Mouse (Mus musculus) frontal cortex, adult (tissue): Measurements from ENCODE around the gene Arhgap18.
"Not testable (repeated sequence)": the region's sequence is repeated elsewhere in the genome, so short reads cannot be mapped to it uniquely, and the experiment has no call there.

Experiments
- ATAC-seq: cut with Nextera tagmentation; 2 replicates; pipeline ENCODE4 v1.9.2; 2017; ENCODE audit warnings: mild to moderate bottlenecking, moderate library complexity, mixed read lengths; ENCODE audit not compliant: low TSS enrichment

Gene Arhgap18

GRCm38 (mm10) chr10:26900426-26900825 is 147.2 kb downstream of the Arhgap18 start:
- no peak for ATAC-seq

DNA sequence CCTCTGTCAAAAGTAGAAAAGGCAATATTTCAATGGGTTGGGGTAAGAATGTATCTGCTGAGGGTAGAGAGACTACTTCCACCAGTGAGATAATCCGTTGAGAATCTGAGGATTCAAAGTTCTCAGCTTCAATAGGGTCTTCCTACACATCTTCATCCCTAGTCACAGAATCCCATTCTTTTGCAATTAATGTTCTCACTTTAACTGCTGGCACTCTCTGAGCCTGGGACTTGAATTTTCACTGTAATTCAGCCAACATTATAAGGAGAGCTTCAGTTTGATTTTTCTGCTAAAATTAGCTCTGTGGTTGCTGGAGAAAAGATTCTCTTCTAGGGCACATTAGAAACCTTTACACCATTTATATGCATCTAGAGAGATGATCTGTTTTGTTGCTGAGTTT is 150.6 kb downstream of the Arhgap18 start:
- peak; percentile 90 for ATAC-seq

- no peak for ATAC-seq
Measured at GRCm38 (mm10) chr10:26911176-26911575, 158.0 kb downstream of the Arhgap18 start.

DNA sequence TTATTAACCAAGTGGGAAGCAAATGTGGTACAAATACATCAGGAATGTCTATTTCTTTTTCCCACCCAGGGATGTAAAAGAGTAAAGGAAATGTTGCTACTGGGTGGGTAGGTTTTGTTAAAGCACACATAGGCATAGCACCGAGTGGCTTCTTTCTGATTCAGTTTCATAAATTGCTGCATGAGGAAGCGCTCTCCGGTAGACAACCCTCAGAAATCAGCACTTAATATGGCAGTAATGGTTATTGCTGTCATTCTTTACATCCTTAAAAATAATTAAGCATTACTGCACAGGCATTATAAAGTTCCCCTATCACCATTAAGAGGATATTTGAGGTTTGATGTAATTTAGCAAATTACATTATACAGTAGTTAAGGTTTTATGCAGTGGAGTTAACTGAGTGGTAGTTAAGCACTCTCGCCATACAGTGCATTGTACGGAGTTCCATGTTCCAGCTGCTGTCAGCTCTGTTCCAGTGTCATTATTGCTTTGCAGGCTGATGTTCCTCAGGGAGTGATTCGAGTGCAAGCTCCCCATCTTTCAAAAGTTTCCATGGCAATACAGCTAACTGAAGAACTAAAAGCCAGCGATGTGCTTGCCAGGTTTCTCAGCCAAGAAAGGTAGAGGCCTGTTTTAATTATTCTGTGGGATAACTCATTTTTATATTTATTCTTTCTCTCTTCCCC is 159.0 kb downstream of the Arhgap18 start:
- peak; percentile 31; the same call in 1 of the 2 replicates for ATAC-seq

DNA sequence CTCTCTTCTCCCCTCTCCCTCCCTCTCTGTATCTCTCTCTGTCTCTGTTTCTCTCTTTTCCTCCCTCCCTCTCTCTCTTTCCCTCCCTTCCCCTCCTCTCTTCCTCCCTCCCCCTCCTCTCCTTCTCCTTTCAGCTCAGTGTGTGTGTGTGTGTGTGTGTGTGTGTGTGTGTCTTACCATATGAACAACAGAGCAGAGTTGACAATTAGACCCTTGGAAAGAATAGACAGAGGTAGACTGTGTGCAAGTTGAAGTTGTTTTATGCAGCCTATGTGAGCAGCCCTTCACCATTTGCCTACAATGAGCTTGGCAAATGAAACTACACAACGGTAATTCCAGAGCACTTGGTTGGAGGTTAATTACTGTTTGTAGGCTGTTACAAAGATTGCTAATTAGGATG is 159.6 kb downstream of the Arhgap18 start:
- no peak for ATAC-seq

DNA sequence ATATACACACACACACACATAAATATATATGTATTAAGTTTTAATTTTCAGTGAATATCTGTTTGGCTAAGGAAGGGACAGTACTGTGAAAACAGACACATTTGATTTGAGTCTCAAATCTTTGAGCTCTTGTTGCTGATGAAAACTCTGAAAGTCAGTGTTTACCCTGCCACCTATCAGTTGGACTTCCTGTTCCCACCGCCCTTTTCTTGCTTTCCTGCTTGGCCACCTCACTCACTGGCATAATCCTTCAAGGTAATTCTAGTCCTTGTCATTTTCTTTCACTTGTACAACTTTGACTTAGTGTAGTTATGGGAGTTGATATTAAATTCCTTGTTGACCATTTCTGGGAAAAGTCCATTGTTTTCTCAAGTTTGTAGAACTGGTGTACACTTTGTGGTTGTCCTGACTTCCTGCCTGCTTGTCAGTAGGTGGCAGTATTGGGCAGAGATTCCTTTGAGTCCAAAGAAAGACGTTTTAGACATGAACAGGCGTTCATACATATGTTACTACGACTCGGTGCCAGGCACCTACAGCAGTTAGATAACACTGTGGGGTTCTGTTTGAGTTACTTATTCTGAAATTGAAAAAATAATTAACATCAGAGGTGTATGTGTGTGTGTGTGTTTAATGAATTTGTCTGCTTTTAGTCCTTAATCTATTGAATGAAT is 166.2 kb downstream of the Arhgap18 start:
- ATAC-seq = peak; percentile 97

DNA sequence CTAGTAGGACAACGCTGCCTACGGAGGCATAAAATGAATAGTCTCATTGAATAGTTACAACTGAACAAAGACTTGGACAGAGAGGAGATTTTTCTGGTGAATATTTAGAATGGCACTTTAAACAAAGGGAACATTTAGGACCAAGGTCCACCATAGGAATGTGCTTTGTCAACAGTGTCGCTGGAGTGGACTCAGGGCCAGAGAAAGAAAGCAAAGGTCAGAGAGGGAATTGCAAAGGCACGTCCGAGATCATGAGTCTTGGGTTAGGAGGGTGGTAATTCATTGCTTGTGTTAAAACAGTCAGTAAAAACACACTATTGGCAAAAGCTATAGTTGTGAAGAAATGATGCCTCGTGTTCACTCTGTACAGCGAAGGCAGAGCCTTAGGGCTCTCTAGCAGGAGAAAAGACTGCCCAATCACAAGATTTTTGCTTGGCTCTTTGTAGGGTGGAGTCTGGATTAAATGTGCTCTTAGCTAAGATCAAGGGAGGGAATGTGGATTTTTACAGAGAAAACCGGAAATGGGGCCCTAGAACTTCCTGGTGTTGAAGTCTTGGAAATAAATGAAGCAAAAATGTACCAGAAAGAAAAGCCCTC is 167.3 kb downstream of the Arhgap18 start:
- no peak for ATAC-seq

DNA sequence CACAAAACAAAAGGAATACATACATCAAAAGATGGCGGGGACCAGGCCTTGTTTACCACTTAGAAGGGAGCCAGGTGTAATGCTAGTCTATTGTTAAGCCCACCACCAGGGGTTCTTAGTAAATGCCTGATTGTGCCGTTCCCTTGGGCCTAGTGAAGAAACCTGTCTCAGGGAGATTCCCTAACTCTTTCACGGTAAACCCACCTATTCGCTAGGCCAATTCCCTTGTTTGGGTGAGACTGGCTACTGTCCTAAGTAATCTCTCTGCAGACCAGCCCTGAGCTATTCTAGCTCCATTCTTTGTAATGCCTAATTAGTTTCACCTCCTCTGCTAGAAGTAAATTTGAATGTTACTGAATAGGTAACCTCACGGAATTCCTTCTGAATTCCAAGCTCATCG is 182.8 kb downstream of the Arhgap18 start:
- not testable (repeated sequence) for ATAC-seq

DNA sequence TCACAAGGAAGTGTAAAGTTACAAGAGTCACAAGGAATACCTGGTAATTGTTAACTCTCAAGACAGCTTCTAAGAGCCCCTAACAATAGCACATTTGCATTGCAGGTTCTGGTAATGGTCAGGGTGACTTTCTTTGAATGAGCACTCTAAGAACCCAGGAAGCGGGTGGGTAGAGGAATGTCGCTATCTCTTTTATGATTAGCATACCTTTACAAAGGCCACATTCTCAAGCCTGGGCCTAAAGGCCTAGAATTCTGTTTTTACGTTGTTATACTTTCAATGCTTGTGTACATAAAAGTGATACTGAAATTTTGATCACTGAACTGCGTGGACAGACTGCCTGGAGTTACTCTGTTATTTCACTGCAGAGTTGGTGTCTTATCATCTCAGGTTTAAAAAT is 185.2 kb downstream of the Arhgap18 start:
- ATAC-seq = not testable (repeated sequence)

DNA sequence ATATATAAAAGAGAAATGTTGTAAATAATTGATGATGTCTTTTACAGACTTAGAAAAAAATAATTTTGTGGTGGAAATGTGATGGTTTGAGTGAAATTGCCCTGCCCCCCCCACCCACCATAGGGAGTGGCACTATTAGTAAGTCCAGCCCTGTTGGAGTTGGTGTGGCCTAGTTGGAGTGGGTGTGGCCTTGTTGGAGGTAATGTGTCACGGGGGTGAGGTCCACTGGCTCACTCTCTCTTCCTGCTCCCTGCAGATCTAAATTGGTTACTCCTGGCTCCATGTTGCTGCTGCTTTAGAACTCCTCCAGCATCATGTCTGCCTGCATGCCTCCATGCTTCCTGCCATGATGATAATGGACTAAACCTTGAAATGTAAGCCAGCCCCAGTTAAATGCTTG is 186.3 kb downstream of the Arhgap18 start:
- no peak for ATAC-seq

DNA sequence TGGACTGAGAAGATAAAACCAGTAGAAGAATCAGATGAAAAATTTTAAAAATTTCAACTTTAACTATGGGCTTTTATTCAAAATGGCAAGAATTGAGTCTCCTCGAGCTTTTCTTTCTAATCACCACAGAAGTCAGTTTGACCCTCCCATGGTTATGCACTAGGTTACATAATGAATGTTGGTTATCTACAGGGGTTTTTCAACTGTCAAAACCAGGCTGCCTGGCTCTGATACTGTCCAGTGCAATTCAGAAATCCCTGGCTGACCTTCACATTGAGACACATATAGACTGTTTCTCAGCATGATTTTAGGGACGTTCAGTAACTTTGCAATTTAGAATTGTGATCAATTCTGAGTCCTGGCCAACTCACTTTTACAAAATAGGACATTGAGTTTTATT is 195.1 kb downstream of the Arhgap18 start:
- ATAC-seq = no peak

- peak; percentile 75 for ATAC-seq
Measured at GRCm38 (mm10) chr10:26949667-26950066, 196.4 kb downstream of the Arhgap18 start.

- ATAC-seq = peak; percentile 84
Measured at GRCm38 (mm10) chr10:26950448-26950847, 197.2 kb downstream of the Arhgap18 start.

DNA sequence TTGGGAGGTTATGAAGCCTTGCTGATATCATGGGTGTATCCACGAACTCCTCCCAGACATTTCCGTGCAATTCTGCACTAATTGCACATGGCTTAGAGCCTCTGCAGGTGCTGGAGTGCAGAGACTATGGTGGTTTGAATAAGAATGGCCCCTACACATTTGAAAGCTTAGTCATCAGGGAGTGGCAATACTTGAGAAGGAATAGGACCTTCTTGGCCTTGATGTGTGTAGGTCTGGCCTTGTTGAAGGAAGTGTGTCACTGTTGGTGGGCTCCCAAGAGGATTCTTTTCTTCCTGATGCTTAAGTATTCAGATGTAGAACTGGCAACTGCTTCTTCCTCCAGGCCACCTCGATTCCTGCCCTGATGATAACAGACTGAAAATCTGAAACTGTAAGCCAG is 205.3 kb downstream of the Arhgap18 start:
- ATAC-seq = no peak
